Mouse (Mus musculus) layer of hippocampus, postnatal 25 days (tissue): ENCODE results near the gene Samd8. TPM values are rescaled to one million over a fixed set of nuclear protein-coding genes. Genes with fewer than 3 reads are reported as not detected.
A peak's percentile ranks its signal among the peaks of the same experiment; 100 is the strongest.

Experiments used
- DNase-seq, 2 experiments: peaks; one replicate each; pipeline ENCODE4 v3.0.0; 2022; ENCODE audit warnings: mixed read lengths in 2 of 2, low spot score in 1 of 2; ENCODE audit errors: extremely low spot score in 1 of 2
- total RNA-seq, 2 experiments: library from RNA; stranded (reverse); gene quantifications; 2 replicates each; pipeline ENCODE4 v1.2.3; 2021

Samd8 gene
- total RNA-seq, 2 experiments from 2014 or later: 77.5 to 83.4 TPM

DNA sequence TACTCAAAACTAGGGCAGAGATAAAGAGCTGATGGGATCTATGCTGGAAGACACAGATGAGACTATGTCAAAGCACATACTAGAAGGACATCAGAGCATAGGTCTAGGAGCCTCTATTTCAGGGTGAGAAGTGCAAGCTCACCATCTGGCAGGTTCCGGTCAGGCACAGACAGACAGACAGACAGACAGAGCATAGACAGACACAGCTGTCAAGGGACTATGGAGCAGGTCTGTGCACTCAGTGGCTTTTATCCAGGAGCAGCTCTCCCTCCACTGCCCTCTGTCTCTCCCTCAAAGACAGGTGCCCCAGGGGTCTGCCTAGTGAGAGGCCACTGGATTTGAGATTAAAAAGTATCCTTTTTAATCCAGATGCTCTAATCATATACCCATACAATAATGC is 6.2 kb upstream of the Samd8 start:
- DNase-seq: no peak

DNA sequence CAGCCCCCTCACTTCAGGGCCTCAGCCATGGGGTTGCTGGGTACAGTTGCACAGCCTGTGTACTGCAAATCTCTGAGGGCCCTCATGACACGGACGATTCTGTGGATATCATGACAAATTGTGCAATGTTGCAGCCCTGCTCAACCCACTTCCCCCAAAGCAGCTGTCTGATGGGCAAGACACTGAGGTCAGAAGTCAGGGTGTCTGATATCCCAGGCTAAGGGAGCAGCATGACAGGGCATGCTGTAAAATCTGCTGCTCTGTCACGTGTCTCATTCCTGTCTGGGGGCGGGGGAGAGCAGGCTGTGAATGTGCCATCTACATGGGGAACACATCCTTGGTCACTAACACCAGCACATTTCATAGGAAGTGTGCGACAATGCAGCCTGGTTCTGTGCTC is 5.2 kb upstream of the Samd8 start:
- no peak for DNase-seq

DNA sequence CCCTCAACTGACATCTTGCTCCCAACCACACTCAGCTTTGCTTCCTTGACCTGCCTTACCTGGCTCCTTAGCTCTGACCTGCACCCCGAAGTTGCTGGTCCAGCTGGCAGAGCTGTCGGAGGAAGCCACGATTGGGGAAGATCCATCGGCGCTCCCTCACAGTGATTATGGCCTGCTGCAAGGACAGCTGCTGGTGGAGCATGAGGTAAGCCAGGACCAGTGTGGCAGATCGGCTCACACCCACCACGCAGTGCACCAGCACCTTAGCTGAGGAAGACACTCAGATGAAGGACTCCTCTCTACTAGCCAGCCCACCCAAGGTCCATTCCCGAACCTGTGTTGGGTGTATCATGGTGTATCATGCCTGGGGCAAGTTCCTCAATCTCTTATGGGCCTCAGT is 4.1 kb upstream of the Samd8 start:
- DNase-seq: no peak

DNA sequence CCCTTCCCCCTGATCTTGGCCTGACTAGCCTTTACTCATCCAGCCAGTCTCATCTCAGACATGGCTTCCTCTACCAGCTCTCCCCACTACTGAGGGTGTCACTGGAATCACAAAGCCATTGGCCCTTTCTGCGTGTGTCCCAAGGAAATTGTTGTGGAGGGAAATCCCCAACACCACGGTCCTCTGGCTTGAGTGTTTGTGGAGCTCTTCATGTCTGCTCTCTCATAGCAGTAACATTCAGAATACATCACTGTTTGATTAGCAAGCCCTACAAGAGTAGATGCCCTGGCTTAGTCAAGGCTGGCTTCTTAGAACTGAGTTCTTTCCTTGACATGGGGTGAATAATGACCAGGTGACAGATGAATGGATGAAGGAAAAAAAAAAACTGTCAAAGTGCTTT is 3.5 kb upstream of the Samd8 start:
- DNase-seq: no peak

DNA sequence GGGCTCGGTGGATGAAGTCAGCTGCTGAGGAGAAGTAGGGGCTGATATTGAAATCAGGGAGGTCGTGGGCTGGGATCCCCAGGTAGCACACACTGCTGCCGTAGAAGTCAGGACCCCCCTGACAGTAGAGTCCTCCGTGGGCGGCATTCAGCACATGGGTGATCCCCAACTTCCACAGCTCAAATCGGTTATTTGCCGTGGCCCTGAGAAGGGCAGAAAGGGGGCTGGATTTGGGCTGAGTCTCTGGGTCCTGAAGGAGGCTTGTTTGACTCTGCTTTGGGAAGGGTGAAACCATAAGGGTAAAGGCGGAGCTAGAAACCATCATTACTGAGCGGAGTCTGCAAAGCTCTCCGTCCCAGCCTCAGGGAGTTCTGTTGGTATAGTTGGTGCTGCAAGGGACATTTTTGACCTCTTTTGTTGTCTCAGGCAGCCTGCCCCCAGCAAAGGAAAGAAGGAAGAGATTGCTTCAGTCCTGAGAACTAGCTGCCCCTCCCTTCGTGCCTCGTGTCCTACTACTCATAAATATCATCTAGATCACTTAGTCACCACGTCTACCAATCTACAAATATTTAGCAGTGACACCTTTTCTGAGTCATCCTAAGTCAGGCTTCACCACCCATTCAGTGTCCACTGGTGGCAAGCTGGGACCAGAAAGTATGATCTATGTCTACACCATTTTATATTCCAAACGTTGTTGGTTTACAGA is 2.7 kb upstream of the Samd8 start:
- DNase-seq: no peak

DNA sequence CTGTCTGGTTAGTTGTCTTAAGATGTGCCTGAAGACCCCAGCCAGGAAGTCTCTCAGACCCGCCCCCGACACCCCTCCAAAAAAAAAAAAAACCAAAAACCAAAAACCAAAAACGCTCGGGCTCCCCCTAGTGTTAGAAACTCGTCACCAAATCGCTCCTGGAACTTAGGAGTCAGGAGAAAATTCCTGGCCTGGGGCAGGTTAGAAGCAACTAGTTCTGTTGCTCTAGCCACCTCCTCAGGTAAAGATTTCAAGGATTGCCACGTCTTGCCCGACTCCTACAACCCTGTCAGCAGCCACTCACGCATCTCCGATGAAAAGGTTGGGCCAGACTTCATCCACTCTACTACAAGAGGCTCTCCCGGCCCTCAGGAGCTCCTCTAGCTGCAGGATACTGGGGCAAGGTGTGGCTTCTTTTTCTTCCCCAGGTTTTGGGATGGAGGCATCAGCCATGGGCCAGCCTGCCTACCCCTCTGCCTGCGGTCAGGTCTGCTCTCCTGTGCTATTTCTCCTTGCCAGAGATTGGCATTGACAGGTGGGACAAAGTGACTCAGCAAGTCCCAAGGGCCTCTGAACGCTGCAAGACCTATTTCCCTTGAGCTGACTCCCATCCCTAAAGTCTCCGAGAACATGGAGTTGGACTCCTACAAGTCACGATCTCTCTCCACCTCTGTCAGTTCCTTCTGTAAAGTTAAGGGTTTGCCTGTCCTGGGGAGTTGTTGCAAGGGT is 2.0 kb upstream of the Samd8 start:
- peak in 1 of 2 experiments; percentile 75 for DNase-seq

DNA sequence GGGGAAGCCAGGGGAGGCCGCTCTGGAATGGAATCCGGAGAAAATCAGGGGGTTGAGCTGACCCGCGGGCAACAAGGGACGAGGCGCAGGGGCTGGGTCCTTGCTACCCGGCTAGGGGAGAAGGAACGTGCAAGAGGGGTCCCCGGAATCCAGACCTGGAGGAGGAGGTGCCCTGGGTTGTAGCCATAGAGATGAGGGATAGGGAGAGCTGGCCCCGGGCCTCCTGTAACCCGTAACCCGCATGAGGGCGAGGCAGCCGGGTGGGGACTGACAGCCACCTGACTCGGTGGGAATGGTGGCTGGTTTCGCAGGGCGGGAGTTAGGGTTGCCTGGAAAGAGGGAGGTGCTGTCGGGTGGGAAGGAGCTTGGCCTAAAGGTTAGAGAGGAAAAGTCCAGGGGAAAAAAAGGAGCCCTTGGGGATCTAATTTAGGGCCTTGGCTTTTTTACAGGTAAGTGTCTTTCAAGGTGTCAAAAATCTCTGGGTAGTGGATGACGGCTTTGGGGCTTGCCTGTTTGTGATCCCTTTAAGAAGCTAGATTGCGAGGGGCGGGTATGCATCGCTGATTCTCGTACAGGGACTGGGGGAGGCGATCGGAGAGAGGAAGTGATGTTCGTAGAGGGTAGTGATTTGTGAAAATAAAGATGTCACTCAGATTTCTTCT is 681 bp downstream of the Samd8 start, which contains the start of gene Dusp13:
Gene Dusp13, minus strand, starts transcription at position 301 of the 662 bp plus-strand sequence.
- peak; percentile 54 to 58 for DNase-seq

DNA sequence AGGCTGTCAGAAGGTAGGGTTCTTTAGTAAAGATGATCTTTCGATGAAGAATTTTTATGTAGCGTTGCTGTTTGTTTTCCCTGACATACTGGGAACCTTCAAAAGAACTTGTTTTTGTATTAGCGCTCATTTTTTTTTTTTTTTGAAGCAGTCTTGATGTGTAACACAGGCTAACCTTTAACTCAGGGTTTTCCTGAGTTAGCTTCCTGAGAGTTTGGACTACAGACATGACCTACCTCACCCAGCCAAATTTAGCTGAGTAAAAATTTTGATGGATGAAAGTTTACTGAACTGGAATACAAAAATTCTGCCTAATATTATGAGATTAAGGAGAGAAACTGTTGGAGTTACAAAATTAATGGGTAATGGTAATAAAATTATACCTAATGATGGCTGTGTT is 2.1 kb downstream of the Samd8 start:
- DNase-seq: no peak

DNA sequence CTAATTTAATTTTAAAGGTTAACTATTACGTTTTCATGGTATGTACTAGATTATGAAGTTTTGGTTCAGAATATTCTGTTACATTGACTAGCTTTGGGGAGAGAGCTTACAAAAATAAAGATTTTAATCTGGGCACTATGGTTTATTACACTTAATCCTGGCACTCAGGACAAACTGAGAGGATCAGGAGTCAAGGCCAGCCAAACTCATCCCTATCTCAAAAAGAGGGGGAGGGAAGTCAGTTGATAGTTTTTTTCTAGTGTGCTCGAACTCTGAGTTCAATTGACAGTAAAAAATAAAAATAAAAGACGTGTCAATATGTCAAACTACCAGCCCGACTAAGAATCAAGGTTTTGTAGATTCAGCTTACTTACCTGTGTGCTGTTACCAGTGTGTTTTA is 3.0 kb downstream of the Samd8 start:
- DNase-seq: no peak

DNA sequence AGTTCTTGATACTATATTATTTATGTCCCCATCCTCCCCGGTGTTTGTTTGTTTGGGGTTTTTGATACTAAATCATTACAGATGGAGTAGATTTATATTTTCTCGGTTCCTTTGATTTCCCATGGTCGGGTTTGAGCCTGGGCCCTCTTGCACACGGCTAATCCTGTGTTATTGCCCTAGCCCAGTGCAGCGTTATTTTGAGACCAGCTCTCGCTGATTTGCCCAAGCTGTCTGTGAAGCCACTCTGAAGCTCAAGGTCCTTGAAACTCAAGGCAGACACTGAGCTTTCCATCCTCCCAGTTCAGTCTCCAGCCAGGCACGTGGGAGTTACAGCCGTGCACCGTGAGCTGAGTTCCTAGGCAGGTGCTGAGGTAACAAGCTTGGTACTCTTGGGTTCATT is 11.2 kb downstream of the Samd8 start:
- DNase-seq: no peak

DNA sequence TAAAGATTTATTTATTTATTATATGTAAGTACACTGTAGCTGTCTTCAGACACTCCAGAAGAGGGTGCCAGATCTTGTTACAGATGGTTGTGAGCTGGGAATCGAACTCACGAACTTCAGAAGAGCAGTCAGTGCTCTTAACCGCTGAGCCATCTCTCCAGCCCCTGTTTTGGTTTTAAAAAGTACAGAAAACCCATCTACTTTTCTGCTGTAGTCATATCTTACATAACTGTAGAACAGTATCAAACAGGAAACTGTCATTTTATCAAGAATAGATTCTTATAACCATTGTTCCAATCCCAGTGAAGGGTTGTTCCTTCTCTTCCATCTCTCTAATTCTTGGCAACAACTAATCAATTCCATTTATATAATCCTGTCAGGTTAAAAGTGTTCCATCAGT is 13.4 kb downstream of the Samd8 start:
- DNase-seq: no peak

DNA sequence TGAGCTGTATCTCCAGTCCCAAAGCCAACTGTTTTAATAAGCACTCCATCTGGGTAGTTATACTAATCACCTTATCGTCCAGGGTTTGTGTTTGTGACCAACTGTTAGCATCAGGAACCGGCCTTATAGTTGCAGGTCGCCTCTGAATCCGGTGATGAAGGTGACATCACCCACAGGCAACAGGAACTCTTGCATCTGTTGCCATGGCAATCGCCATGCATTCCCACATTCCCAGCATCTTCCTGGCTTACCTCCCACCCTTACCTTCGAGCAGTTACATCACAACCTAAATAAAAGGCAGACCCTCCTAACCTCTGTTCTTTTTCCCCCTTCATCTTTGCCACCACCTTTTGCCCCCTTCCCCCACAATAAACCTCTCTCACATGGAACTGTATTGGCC is 14.3 kb downstream of the Samd8 start:
- DNase-seq: no peak

DNA sequence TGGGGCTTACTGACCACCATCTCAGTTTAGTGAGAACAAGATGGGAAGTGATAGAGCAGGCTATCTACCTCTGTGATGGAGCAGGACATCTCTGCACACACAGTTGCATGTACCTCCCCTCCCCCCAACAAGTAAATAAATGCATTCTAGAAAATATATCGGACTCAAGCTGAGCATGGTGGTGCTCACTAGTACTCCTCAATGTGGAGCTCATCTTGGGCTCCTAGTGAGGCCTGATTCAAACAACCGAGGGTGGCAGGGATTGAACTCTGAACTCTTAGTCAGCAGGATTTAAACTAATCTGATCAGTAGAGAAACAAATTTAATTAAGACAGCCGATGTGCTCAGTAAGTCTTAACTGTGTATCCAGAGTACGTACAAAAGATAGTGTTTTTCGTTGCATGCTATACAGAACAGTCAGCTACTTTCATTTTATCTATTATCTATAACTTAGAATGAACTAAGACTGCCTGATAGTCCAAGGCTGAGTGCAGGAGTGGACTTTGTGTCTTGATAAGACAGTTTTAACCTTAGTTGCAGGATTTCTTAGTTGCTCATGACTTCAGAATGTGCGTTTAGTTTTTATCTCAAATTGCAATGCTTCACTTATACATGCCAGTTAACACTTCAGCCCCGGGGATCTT is 15.5 kb downstream of the Samd8 start:
- no peak for DNase-seq

DNA sequence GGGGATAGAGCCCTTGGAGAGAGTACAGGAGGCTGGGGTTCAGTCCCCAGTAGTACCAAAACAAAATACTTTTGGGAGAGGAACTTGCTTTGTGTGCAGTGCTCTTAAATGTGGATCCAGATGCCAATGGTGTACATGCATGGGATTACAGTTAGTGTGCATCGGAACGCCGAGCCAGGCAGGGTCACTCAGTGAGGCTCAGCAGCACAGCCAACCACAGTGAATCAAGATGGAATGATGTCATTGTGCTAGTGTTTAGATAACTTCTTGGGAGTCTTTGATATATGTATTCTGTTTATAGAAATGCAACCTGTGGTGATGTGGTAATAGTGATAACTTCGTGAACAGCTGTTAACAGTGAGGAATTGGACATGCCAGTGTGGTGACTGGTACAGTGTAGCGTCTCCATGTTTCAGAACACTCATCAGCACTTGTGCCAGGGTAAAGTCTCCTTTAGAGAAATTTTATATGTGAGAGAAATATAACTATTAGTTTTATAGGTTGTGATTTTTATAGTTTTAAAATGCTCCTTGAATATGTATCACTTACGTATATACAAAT is 16.1 kb downstream of the Samd8 start:
- DNase-seq: no peak

DNA sequence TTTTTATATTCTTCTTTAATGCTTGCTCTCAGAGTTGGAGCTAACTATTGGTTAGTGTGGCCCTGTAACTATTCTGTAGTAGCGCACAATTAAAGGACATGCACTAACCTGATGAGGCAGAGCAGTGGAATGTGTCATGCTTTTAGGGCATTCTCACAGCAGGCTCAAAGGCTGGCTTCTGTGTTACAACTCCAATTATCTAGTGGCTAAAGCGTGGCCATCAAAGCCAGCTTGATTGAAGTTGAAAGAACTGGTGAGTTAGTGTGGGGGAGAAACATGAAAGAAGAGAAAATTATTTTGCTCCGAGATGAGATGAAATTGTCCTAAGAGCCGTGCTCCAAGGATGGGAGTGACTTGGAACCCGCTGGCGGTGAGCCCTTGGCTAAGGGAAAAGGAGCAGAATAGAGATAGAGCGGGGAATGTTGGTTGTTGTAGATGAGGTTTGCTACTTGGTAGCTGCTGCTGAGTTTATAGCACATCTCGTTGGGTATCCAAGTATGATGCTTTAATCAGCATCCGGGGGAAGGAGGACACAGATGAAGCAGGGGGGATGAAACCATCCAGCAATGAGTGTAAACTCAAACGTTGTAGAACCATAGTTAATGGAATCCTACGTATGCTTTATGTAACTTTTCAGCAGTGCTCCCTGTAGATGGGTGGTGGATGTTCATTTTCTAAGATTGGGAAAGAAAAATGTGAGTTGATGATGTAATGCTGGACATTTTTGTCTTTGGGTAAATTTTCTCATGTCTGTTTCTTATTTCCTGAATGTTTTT is 22.4 kb downstream of the Samd8 start:
- no peak for DNase-seq

DNA sequence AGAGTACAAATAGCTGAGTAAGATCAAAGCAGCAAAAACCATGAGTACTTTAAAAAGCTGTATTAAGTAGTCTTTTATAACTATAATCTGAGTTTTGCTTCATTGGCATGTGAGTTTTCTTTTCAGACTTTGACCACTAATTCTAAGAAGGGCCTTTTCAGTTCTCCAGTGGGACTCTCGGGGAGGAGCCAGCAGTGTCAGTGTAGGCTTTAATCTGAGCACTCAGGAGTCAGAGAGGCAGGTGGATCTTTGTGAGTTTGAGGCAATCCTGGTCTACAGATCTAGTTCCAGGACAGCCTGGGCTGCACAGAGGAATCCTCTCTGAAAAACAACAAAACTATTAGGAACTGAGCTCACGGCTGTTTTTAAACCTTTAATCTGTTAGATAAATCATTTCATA is 23.6 kb downstream of the Samd8 start:
- no peak for DNase-seq

DNA sequence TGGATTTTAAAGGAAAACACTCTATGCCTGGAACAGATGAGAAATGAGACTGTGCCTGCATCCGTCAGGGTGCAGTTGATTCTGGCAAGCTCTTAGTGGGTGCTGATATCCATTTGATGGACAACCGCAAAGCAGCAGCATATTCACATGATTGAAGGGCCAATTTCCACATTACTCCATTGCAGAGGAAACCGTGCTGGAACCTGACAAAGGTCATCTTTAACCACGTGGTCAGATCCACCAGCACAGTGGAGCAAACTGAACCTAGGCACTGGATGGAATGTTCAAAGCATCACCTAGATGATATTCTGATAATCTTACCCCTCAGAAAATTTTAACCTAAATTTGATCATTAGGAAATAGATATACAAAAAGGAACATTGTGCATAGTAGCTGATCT is 25.9 kb downstream of the Samd8 start:
- DNase-seq: no peak

DNA sequence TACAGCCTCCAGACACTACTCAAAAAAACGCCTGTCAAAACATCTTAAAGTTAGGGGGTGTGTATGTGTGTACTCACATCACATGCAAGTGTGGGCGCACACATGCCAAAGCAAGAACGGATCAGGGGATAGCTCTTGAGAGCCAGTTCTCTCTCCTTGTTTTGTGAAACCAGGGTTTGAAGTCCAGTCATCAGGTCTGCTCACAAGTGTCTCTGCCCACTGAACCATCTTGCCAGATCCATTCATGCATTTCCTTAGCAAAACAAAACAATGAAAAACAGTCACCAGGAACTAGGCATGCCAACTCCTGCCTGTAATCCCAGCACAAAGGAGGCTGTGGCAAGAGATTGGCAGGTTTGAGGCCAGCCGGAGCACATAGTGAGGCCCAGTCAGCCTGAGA is 36.2 kb downstream of the Samd8 start:
- DNase-seq: no peak

DNA sequence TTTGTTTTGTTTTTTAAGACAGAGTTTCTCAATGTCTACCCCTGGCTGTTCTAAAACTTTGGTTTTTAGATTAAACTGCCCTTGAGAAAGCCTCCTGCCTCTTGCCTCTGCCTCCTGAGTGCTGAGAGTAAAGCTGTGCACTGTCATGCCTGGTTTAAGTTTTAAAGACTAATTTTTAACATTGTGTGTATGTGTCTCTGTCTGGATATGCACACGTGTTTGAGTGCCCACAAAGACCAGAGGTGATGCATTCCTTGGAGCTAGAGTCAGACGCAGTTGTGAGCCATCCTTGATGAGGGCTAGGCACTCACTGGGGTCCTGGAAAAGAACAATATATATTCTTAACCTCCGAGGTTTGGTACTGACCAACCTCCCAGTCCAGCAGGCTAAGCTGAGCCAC is 37.0 kb downstream of the Samd8 start:
- DNase-seq: no peak

DNA sequence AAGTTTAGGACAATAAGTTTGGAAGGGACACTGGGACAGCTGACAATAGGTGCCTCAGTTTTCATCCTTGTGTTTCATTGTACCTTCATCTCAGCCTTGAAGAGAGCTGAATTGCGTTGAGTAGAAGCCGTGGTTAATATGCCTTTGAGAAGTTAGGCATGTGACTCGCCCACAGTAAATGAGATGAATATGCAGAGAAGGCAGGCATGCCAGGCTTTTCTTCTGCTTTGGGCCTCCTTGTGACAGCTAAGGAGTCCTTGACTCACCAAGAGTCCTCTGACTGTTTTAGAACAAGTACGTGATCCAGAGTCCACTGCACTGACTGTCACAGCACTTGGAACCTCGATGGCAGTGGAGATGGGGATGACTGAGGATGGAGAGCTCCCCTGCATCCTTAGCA is 37.8 kb downstream of the Samd8 start:
- DNase-seq: no peak
